Mouse (Mus musculus) embryonic fibroblast, embryonic 13.5 days (primary cell): Measurements from ENCODE around the gene Ctsg.

Experiments
- CTCF ChIP-seq: IDR thresholded peaks from 2 replicates; pipeline ENCODE4 v1.5.1; 2011; ENCODE audit warnings: mild to moderate bottlenecking, control low read depth, low read length, moderate library complexity, borderline replicate concordance; ENCODE audit not compliant: insufficient read depth
- POLR2A ChIP-seq: IDR thresholded peaks from 2 replicates; pipeline ENCODE4 v1.6.1; 2011; ENCODE audit warnings: low read depth, mild to moderate bottlenecking, control low read depth, low read length, moderate library complexity

DNA sequence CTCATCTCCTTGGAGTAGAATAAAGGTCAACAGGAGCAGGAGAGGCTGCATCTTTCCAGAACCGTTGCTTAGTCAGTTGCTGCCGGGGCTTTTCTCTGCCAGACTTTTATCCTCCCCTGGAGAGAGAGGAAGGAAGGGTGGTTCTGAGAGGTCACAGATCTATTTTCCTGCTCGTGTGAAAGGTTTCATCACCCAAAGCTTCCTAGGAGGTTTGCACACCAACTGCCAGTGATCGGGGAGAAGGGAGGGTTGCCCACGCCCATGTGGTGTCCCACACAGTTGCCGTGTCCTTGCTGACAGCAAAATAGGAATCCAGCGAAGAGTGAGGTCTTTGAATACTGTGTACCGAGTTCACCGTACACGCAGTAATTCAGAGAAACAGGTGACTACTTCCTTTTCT lies at the start of gene Ctsg:
- TF ChIP-seq CTCF: no peak
- no peak for TF ChIP-seq POLR2A
